Mouse (Mus musculus): ENCODE results near the gene Cited4.

Cited4 gene

GRCm38 (mm10) chr4:120666358-120667024 lies at the start of gene Cited4:
Gene Cited4 (plus strand): TSS chr4:120666572.
- peak; percentile 88 for DNase-seq (ENCODE audit: extremely low spot score, low spot score)

- no peak for DNase-seq (ENCODE audit: extremely low spot score, low spot score)
Observed at GRCm38 (mm10) chr4:120627728-120628127, 38.6 kb upstream of the Cited4 start.

- DNase-seq (ENCODE audit: extremely low spot score, low spot score), result no peak
Observed at GRCm38 (mm10) chr4:120630218-120630931, 36.0 kb upstream of the Cited4 start.

GRCm38 (mm10) chr4:120631828-120632227 lies 34.5 kb upstream of the Cited4 start:
- DNase-seq (ENCODE audit: extremely low spot score, low spot score), result no peak

- no peak for DNase-seq (ENCODE audit: extremely low spot score, low spot score)
Observed at GRCm38 (mm10) chr4:120635351-120635750, 31.0 kb upstream of the Cited4 start.

GRCm38 (mm10) chr4:120641946-120642345 lies 24.4 kb upstream of the Cited4 start:
- no peak for DNase-seq (ENCODE audit: extremely low spot score, low spot score)

DNA sequence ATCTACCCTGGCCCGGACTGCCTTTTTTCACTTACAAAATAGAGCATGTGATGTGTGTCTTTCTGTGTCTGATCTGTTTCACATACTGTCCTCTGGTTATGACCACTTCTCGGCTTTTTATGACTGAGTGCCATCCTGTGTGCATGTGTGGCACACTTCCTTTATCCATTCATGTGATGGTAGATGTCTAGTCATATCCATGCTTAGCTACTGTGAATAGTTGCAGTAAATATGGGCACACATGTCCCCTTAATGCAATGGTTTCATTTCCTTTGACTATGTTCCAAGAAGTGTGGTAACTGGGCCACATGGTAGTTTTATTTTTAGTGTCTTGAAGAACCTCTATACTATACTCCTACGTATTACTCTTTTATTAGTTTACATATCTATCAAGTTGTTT lies 22.5 kb upstream of the Cited4 start:
- no peak for DNase-seq (ENCODE audit: extremely low spot score, low spot score)

GRCm38 (mm10) chr4:120649369-120650207 lies 16.8 kb upstream of the Cited4 start:
- DNase-seq (ENCODE audit: extremely low spot score, low spot score), result peak; percentile 54

GRCm38 (mm10) chr4:120650208-120650592 lies 16.2 kb upstream of the Cited4 start:
- no peak for DNase-seq (ENCODE audit: extremely low spot score, low spot score)

GRCm38 (mm10) chr4:120655898-120656297 lies 10.5 kb upstream of the Cited4 start:
- DNase-seq (ENCODE audit: extremely low spot score, low spot score), result no peak

GRCm38 (mm10) chr4:120660485-120660884 lies 5.9 kb upstream of the Cited4 start:
- DNase-seq (ENCODE audit: extremely low spot score, low spot score), result no peak

- DNase-seq (ENCODE audit: extremely low spot score, low spot score), result no peak
Observed at GRCm38 (mm10) chr4:120664601-120665000, 1.8 kb upstream of the Cited4 start.

DNA sequence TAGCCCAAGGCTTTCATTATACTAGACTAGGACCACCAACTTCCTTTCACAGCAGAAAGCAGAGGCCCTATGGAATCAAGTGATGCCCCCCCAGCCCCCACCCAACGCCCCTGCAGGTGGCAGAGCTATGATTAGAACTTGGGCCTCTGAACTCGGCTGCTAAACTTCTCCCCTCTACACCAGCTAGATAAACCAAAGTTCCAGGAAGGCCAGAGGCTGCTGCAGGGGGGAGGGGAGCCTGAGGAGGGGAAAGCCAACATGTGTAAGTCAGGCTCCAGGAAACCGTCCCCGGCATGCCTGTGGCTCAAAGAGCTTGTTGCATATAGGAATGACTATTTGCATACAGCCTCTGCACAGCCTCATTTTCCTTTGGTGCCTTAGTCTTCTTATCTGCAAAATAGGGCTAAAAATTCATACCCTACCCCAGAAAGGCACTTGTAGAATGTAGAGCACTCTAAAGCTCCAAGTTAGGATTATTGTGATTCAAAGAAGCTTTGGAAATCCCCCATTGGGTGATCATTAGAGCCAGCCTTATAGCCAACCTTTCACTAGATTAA lies 1.1 kb upstream of the Cited4 start:
- peak; percentile 32 for DNase-seq (ENCODE audit: extremely low spot score, low spot score)

DNA sequence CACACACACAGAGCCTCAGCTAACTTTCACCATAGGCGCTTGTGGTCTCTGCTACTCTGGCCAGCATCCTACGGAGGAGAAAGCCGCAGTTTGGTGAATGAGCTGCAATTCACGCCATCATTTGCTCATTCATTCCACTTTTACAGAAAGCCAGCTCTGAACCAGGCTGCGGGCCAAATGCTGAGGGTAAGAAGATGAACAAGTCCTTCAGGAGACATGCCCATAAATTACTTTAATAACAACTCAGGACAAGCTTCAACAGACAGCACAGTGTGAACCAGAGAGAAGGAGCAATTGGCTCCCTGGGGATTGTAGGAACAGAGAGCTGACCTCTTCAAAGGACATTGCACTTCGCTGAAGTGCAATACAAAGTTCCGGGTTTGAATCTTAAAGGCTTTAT lies 590 bp upstream of the Cited4 start:
- DNase-seq (ENCODE audit: extremely low spot score, low spot score), result no peak

GRCm38 (mm10) chr4:120667045-120667501 lies 701 bp downstream of the Cited4 start:
- DNase-seq (ENCODE audit: extremely low spot score, low spot score), result peak; percentile 62

DNA sequence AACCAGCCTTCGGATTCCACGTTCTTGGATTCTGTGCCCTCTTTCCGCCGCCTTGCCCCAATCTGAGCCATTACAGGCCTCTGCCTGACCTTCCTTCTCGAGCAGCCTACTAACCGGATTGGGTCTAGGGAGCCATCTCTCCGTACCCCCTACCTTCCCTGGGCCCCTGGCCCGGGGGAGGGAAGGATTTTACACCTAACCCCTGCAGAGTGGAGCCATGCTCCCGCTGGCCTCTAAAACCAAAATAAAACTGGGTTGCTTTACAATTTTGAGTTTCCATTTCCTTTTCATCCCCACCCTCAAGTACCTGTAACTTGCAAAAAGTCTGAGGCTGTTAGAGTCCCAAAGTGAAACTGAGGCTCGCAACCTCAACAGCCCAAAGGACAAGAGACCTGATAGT lies 1.2 kb downstream of the Cited4 start:
- no peak for DNase-seq (ENCODE audit: extremely low spot score, low spot score)

DNA sequence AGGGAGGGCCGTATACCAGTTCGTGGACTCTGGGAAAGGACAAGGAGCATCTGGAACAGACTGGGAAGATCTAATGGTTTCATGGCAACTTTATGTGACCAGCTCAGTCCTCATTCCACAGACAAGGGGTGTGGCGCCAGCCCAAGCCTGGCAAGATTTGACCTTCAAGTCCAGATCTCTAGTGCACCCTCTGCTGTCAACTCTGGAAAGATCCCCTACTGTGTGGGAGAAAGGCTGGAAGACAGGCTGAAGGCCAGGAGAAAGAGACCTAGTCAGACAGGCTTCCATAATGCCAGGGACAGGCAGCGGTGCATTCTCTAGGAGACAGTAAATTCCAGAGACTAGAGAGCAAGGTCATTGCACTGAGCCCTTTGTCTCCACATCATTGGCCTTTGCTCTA lies 2.2 kb downstream of the Cited4 start:
- no peak for DNase-seq (ENCODE audit: extremely low spot score, low spot score)

DNA sequence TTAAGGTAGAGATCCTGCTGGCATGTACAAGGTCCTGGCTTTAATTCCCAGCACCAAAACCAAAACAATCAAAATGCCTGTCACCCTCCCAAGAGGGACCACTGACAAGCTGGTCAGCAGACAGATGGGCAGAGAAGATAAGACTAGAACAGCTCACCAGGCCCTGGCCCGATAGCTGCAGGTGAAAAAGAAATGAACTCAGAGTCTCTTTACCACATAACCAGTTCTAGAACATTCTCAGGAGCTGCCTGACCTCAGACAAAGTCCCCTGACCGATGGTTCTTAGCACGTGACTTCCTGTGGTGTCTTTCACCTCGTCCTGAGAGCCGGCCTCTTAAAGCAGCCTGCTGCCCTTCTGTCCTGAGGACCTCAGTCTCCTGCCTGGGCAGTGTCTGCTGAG lies 3.2 kb downstream of the Cited4 start:
- no peak for DNase-seq (ENCODE audit: extremely low spot score, low spot score)

DNA sequence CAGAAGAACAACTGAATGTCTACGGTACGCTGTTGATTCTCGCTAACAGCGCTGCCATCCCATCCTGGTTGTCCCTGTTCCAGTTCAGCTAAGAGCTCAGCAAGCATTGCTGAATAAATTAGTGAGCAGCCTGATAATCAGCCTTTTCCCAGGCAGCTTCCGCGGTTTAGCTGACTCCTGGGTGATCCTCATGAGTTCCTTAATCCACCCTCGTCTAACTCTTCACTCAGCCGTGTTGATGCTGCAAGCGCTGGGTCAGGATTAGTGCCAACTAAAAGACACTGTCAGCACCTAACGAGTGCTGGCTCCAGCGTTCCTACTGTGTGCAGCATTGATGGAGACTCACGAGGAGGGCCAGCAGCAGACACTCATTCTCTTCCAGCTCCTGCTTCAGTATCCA lies 4.7 kb downstream of the Cited4 start:
- no peak for DNase-seq (ENCODE audit: extremely low spot score, low spot score)

- DNase-seq (ENCODE audit: extremely low spot score, low spot score), result no peak
Observed at GRCm38 (mm10) chr4:120673606-120674005, 7.2 kb downstream of the Cited4 start.

DNA sequence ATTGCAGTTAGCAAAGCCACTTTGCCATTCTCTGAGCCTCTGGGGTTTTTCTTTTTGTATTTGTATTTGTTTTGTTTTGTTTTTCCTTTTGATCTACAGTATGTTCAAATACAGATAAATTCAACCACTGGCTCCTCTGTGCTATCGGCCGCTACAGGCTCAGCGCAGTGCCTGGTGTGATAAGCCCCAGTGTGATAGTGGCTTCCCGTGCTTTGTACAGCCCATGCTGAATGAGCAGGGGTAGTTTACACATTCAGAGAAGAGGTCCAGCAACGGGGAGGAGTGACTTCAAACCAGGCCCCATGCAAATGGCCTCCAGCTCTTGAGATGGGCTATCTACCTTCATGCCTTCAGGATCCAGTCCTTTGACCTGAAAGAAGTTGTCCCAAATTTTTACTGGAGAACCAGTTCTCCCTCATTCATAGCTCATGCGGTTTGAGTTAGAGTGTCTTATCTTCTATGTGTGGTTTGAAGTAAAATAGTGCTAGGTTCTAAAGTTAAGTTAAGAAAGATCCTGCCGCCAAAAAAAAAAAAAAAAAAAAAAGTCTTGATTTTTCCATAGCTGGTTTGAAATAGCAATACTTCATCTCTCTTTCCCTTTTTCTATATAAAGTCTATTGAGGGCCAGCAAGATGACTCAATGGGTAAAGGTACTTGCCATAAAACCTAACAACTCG lies 8.5 kb downstream of the Cited4 start:
- no peak for DNase-seq (ENCODE audit: extremely low spot score, low spot score)

Measured in neural tube, embryonic 10.5 days (tissue).